Mouse (Mus musculus) activated CD4-positive, CD25-positive, alpha-beta regulatory T cell (primary cell): ENCODE measurements around the gene Obox6. TPM values are rescaled to one million over a fixed set of nuclear protein-coding genes. Genes with fewer than 3 reads are reported as not detected.

Experiments
- polyA plus RNA-seq, 2 experiments: library from polyadenylated mRNA; unstranded; fragments of 100-300 nt; shearing (Covaris generic); gene quantifications; one replicate each; pipeline ENCODE4 v1.2.1; 2017

The Obox6 gene
- polyA plus RNA-seq = not detected

DNA sequence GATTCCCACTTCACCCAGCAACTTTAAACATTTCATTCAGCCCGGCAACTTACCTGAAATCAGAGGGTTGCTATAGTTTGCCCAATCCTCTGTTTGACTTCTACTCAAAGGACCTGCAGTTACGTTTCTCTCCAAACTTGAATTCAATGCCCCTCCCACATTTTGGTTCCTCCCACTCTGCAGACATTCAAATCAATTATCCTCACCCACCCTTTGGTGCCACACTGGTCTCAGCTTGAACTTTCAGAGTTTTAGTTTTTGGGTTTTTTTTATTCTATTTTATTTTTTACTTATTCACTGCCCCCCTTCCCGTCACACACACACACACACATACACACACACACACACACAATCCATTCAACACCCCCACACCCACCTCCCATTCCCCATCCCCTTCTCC lies at the start of gene Obox6:
Gene Obox6 (minus strand): TSS at position 101 of the 400 bp plus-strand sequence.

DNA sequence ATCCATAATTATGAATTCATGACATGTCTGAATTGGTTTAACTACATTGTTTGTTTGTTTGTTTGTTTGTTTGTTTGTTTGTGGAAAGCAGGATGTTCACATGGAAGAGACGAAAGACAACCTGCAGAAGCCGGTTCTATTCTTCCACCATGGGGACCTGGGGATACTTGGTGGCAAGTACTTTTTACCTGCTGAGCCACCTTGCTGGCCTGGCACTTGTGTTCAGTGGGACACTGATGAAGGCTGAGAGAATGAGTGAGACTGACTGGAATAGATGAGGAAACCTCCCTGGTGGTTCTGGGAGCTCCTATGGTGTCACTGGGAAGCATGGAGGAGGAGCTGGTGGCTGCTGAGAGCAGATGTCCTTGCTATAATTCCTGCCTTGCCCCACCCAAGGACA lies 42.8 kb upstream of the Obox6 start, which contains the start of gene Crxos:
Gene Crxos (plus strand): TSS at position 301 of the 400 bp plus-strand sequence.

GRCm38 (mm10) chr7:15879756-15880155 lies 40.3 kb upstream of the Obox6 start, which contains the start of gene Crx:
Gene Crx (minus strand): TSS chr7:15879968.

Other genes starting within 250 kb of the Obox6 start
- under 1 TPM in 1 of 2 experiments, not detected in 1; 0.11 TPM for gene Obox3, start 199.8 kb downstream of the Obox6 start, polyA plus RNA-seq
- gene Obox5, start 89.5 kb downstream of the Obox6 start, polyA plus RNA-seq = not detected
- not detected for gene Crx, start 40.3 kb upstream of the Obox6 start, polyA plus RNA-seq
- gene Crxos, start 42.9 kb upstream of the Obox6 start, polyA plus RNA-seq = under 1 TPM in 1 of 2 experiments, not detected in 1; 0.44 TPM
- 100 to 1,000 TPM; 605 to 626 TPM for gene Selenow, start 82.7 kb upstream of the Obox6 start, polyA plus RNA-seq
- 100 to 1,000 TPM; 413 to 538 TPM for gene Nop53, start 106.4 kb upstream of the Obox6 start, polyA plus RNA-seq
- gene Ehd2, start 127.9 kb upstream of the Obox6 start, polyA plus RNA-seq = under 1 TPM; 0.10 to 0.50 TPM
- gene Bicra, start 208.2 kb upstream of the Obox6 start, polyA plus RNA-seq = 1 to 10 TPM; 5.9 to 7.1 TPM
- gene Zfp541, start 222.1 kb upstream of the Obox6 start, polyA plus RNA-seq = under 1 TPM in 1 of 2 experiments, not detected in 1; 0.10 TPM